Mouse (Mus musculus) thymus, postnatal 10 days (tissue): ENCODE measurements around the gene Akna.
A peak's percentile ranks its signal among the peaks of the same experiment; 100 is the strongest.

Experiments used
- DNase-seq, 2 experiments: peaks; one replicate each; pipeline ENCODE4 v3.0.0; 2021; ENCODE audit warnings: low spot score in 2 of 2

Gene Akna

DNA sequence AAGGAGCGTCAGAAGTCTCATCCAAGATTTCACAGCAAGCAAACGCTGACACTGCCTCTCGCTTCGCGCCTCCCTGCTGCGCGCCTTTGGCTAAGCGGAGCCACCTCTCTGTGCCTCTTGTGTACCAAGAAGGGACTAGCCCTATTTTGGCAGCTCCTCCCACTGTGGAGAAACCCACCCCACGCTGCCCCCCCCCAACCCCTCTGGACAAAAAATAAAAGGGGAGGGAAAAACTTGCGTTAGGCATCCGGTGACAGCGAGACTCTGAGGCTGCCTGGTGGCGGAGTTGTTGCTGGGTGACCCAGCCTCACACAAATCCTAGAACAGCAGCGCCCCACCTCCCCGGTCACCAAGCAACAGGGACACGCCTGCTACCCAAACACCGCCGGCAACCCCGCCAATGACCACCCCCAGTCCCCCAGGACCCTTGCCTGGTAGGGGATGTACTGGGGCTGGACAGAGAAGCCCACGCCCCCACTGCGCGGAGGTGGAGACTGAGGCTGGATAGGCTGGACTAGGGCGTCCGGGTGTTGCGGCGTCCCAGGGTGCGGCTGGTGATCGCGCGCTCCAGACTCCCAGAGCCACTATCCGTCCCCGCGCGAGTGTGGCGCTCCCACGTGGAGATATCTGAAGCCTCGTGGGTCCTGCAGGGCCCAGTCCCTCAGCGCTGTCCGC, 6.9 kb upstream of the Akna start:
- DNase-seq = peak; percentile 68 to 75

DNA sequence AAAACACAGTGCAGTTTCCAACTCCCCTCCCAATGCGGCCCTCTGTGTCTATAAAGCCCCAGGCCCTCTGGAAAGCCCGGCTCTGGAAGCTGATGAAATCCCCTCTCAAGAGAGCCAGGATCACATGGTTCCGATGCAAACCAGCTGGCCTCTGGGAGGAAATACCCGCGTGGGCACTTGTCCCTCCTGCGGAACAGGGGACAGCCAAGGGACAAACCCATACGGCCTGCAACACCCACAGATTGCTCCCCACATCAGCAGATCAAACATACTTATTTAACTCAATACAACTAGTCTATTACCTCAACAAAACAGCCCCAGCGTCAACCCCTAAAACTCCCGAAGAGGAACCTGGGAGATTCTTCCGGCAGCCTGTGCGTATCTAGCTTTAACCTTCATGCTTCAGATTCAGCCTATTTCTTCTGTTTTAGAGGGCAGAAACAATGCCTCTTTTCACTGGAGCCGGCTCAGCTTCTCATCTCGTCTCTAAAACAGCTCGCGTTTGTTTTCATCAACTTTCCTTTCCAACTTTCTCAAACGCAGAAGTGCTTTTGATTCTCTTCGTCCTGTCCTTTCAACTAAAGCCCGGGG, 6.3 kb upstream of the Akna start:
- peak in 1 of 2 experiments; percentile 18 for DNase-seq

DNA sequence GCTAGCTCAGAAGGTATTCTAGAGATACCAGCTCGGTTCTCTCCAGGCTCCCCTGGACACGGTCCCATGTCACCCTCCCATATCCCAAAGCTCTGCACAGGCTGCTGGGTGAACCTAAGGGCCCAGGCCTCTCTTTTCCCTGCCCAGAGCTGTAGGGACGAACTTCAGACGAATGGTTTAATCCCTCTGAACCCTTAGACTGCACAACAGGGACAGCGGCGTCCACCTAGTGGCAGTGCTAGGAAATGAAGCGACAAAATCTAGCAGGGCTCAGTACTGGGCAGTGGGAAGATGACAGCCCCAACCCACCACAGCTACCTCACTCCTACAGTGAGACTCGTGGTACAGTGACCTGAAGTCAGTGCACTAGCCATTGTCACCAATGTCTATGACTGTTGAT, 5.5 kb upstream of the Akna start:
- DNase-seq = peak; percentile 50 to 67

DNA sequence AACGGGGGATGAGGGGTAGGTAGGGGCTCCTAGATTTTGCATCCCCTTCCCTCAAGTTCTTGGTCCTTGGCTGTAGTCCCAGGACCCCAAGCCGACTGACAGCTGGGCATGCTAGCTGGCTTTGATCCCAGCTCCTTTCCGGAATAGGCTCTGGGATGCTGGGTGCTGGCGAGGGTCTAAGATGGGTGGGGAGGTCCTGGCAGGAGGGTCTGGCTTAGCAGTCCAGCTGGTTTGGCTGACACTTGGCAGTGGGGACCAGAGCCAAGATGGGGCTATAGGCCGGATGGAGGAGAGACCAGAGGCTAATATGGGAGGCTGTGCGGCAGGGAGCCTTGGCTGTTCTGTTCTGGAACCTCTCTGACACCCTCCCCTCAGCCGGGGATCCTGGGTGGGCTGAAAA, 5.1 kb upstream of the Akna start:
- DNase-seq = peak in 1 of 2 experiments; percentile 28

DNA sequence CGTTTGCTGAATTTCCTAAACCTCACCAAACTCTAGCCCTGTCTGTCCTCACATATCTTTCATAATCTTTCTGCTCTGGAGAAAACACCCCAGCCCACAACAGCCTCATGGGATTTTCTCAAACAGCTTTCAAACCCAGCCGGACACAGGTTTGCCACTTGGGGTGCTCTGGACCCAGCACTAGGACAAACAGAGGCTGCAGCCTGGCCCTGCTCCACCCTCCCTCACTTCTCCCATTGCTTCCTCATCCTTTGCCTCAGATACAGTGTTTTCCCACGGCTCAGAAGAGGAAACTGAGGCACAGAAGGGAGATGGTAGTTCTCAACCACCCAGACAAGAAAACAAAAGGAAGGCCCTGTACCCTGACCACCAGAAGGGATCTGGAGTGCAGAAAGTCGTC, 2.5 kb upstream of the Akna start:
- DNase-seq = no peak

DNA sequence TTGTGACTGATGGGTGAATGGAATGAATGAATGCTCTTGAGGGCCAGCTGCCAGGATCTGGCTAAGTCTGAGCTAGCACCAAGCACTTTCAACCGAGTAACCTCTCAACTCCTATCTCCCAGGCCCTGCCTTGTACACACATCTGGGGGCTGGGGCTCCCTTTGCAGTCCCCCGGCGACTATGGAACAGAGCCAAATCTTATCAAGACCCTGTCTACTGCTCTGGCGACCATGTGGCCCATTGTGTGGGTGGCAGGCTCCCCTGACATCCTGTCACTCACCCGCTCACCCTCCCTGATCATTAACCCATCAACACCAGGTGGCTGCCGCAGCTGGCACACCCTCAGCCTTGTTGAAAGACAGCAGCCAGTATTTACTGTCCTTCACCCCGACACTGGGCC, 1.9 kb upstream of the Akna start:
- peak; percentile 55 to 68 for DNase-seq

DNA sequence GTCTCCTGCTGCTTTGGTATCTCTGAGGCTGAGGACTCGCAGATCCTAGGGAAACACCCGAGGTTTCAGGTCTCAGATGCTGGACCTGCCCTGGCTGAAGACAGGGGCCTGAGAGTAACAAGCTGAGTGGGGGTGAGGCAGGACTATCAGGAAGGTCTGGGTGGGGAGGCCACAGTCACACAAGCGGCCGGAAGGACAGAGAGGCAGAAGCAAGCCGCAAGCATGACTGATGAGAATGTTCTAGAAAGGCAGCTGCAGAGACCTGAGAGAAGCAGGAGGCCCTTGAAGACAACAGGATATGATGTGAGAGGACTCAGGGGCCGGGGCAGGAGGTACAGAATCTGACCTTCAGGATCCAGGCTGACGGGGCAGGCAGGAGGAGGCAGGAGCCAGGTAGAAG, 1.1 kb upstream of the Akna start:
- DNase-seq = peak; percentile 54 to 61

DNA sequence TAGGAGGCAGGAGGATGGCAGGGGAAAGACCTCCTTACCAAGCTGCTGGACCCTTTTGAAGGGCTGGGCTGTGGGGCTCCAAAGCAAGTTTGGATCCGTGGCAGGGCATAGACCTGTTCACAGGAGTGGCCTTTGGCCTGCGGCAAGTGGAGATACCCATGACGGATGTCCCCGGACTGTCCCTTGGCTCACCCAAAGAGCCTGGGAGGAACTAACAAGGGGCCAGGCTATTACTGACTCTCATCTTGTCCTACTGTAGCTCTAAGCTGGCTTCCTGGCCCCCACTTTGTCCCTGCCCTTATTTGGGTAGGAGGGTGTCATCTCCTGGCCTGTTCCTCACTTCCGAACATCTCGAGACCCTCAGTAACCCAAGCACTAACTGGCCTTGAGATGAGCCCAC, 596 bp downstream of the Akna start:
- no peak for DNase-seq

DNA sequence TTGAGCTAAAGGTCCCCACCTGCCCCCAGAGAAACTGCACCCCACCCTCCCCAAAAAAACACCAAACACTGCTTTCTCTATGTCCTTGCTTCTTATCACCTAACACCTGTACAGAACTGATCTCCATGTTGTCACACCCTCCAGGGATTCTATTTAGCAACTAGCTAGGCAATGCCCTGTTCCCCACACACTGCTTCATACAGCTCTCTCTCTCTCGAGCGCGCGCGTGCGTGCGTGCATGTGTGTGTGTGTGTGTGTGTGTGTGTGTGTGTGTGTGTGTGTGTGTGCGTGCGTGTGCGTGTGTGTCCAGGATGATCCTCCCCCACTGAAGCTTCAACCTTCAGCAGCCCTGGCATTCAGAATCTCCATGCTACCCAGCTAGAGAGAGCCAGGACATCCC, 1.1 kb downstream of the Akna start:
- DNase-seq = no peak

DNA sequence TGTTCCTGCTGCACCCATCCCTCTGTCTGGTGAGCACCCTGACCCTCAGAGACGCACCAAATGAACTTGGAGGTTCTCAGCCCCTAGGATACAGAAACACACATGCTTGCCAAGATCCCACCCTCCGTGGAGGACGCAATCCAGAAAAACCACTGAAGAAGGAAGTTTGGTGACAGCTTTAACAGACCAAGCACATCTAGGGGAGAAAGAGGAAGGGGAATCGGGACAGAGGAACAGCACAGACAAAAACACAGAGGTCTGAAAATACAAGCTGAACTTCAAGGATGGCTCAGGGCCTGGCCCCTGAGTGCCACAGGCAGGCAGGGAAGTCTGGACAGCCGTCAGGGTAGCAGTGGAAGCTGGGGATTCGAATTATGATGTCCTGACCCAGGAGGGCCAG, 1.5 kb downstream of the Akna start:
- no peak for DNase-seq

DNA sequence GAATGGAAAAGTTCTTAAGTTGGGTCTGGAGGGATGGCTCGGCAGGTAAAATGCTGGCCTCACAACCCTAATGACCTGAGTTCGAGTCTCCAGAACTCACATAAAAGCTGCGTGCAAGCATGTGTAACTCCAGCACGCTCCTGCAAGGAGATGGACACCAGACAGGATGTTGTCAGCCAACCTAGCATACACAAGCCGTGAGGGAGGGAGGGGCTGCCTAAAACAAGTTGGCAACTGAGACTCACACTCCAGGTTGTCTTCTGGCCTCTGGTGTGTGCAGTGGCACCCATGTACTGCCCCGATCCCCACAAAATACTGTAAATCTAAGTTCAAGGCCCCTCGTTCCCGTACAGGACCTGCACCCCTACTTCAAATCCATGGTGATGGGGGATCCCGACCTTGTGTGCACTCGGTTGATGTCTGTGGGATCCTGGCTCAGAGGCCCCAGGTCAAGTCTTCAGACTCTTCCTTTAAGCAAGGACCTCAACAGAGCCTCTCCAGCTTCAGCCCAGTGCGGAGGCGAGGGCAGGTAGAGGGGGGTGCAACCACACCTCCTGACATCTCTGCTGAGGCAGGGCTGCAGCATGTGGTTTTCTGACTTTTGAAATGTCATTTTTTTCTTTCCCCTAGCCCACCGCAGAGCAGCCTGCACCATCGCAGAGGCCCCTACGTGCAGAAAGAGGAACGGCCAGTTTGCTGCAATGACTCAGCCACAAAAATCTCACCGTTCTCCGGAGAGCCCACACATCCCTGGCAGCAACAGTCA, 2.4 kb downstream of the Akna start:
- DNase-seq = peak; percentile 58

DNA sequence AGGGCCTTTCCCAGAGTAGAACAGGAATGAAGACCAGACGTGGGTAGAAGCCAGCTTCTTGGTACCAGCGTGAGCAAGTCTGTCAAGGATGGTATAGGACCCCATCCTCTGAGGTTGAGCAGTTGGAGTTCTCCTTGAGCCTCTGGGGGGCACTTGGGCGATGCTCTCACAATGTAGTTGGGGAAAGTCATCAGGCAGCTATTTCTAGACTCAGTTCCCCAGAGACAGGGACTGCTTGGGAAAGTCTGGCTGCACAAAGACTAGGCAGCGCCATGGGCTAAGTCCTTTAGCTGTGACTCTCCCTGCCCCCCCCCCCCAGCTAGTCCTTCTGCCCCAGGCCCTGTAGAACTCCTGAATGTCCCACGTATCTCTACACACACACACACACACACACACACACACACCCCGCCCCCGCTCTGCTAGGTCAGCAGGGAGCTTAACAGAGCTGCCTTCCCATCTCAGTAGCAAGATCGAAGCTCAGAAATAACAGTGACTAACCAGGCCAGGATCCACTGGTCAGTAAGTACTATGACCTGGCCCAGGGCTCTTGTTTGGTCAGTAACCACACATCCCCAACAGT, 3.4 kb downstream of the Akna start:
- no peak for DNase-seq

DNA sequence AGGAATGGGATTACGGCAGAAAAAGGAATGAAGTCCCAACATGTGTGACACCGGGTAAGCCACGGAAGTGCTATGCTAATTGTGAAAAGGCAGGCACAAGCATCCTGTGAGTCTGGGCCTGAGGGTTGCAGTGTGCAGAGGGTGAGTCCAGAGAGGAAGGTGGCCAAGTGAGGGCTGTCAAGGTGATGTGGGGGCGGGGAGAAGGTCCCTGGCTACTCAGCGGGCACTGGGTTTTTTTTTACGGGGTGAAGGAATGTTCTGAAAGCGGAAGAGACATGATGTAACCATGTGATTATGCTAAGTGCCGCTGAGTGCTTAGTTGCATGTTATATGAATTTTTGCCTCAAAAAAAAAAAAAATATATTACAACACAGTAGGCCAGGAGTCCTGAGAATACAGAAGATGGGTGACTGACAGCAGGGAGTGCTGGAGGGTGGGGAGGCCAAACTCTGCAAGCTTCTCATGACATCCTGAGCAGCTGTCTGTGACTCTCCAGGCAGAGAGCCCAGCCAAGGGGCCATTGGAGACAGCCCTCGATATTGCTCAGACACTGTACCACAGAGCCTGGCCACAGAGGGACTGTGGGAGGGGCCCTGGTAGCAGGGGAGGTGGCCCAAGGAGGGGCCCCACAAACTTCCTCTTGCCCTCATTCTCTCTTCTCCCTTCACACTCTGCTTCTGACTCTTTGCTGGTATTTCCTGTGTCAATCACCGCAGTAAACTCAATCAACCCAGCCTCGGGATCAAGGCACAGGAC, 4.1 kb downstream of the Akna start:
- peak; percentile 36 to 41 for DNase-seq

DNA sequence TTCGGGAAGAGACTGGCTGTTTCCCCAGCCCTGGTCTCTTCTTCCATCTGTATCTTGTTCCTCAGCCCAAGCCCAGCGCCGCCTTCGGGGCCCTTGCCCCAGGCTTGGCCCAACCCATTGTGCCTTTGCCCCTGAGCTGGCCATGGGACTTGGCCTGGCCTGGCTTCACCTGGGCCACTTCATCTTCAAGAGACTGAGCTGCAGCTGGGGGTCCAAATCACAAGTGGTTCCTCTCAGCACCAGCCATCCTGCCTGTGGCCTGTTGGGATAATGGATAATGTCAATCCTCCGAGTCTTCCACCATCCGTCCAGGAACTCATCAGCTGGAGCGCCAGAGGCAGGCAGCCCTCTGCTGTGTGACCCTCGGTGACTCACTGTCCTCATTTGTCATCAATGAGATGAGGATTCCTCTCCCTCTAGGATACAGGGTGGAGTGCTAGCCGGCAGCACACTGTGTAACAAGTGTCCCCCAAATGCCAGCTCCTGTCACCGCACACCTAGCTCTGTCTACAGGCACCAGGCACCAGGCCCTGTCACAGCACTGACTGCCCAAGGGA, 5.1 kb downstream of the Akna start:
- DNase-seq = no peak

DNA sequence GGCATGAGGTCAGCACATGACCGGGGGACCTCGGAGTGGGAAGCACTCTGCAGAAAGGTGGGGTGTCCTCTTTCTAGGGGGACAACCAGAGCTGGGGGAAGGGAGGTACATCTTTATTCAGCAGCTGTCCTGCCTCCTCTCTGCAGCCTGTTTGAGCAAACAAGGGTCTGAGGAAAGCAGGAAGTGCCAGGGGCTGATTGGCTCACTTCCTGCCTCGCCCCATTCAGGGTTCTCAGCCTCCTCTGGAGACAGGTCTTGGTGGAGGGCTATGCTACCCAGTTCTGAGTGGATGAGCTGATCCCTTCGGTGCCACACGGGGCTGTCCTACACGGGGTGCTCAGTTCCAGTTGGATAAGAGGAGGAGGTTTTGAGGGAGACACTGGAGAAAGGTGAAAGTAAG, 11.8 kb downstream of the Akna start:
- peak; percentile 60 to 61 for DNase-seq

DNA sequence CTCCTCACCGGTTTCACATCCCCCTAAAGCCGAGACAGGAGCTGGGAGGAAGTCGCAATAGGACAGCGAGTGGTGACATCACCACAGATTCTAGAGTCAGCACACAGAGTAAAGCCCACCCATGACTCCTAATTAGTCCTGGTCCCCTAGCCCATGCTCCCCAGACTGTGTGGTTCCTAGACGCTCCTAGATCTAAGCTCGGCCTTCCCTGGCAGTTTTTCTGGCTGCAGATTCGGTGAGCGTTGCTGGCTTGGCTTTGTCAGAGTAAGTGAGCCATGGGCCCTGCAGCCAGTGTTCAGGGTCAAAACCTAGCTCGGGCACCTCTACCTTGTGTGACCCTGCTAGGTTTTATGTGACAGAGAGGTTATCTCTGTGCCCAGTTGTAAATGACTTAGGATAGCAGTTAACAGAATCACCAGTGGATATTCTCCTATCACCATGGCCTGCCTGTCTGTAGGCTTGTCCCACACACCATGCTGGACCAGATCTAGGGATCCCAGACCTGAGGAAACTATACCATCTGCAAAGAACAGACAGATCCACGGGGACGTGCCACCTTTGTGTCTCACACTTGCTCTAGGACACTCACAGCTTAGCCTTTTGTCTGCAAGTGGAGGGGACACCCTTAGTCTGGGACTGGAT, 13.1 kb downstream of the Akna start:
- no peak for DNase-seq

DNA sequence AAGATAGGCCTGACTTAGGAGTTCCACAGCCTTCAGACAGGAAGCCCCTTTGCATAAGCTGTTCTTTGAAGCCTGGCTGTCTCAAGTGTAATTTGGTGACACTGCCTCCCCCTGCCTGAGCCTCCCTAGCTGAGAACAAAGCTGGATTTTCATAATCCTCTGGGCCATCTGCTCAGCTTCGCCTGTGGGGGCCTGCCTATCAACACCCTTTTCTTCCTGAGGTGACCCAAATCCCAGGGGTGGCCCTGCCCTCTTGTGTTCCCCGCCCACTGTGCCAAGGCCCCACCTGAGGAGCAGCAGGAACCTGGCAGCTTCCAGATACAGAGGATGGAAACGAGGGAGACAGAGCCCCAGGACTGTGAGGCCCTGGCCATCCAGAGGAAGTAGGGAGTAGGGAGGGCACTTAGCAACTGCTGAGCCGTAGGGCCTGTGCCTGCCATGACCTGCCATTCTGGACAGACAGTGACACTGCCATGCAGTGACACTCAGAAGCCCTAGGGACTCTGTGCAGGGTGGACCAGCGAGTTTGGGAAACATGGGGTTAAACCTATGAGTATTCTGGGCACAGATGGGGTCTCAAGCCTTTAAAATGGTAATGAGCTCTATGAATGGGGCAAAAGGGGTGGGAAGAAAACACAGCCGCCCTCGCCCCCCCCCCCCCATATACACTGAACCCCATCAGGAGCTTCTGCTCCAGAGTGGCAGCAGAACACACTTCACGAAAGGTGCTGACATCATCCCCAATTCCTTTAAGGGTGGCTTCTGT, 13.8 kb downstream of the Akna start:
- DNase-seq = peak; percentile 58 to 61

DNA sequence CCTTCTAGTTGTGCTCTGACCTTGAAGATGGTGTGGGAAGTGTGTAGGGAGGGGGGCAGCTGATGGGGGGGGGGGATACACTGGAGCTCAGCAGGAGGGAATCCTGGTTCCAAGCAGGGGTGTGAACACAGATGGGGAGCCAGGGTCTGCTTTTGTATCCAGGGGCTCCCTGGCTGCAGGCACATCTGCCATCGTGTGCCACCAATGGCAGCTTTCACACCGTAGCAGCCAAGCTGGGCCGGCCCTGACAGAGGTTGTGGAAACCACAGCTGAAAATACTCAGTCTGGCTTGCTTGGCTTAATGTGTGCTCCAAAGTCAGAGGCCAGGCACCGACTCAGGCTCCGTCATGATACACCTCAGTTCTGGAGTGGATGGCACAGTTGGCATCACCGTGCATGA, 15.1 kb downstream of the Akna start:
- no peak for DNase-seq

DNA sequence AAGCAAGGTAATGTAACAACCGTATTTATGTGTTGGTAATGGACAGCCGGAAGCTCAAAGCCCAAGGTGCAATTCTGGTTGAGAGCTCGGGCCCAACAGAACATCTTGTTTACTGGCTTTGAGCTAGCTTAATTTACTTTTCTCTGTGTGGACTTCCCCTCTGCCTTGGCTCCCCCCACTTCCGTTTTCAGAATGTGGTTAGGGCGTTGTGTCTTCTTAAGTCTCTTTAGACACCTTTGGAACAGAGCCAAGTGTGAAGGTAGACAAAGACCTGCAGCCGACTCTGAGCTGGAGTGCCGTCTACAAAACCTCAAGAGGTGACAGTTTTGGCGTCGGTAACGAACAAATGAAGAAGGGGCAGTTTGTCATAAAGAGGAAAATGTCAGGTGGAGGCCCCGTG, 17.4 kb downstream of the Akna start:
- DNase-seq = peak; percentile 79 to 88

DNA sequence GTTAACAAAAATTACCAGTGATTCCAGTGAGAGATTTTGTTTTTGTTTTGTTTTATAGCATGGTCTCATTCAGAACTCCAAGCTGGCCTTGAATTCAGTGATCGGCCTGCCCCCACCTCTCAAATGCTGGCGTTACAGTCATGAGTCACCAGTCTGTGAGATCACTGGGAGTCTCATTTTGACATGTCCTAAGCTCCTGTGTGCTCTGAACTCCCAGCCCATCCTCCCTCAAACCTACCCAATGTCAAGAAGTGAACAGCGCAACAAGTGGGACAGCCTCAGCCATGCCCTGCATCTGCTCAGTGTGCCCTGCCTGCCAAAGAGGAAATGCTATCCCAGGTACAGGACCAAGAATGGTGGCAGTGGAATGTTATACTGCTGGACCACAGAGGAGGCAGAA, 17.9 kb downstream of the Akna start:
- peak in 1 of 2 experiments; percentile 19 for DNase-seq
